Mouse (Mus musculus) ES-Bruce4 (cell line): ENCODE data around the gene Rab3a. TPM values are rescaled to one million over a fixed set of nuclear protein-coding genes. Genes with fewer than 3 reads are reported as not detected.

Source experiments
- H3K27ac ChIP-seq: 2 replicates; pipeline ENCODE4 v1.5.1; 2012; ENCODE audit warnings: low read length, inconsistent platforms; ENCODE audit not compliant: insufficient read depth
- H3K27me3 ChIP-seq: 2 replicates; pipeline ENCODE4 v1.6.1; 2012; ENCODE audit warnings: mild to moderate bottlenecking, low read length, inconsistent platforms; ENCODE audit not compliant: control insufficient read depth, poor library complexity, insufficient read depth, severe bottlenecking
- H3K36me3 ChIP-seq: 2 replicates; pipeline ENCODE4 v1.6.1; 2012; ENCODE audit warnings: inconsistent platforms, mild to moderate bottlenecking, low read length, moderate library complexity; ENCODE audit not compliant: control insufficient read depth, poor library complexity, insufficient read depth, severe bottlenecking
- H3K4me1 ChIP-seq: one replicate; pipeline ENCODE4 v1.8.1; 2011; ENCODE audit warnings: low read length; ENCODE audit not compliant: control insufficient read depth, insufficient read depth
- H3K4me3 ChIP-seq: 2 replicates; pipeline ENCODE4 v1.5.1; 2011; ENCODE audit warnings: low read depth, mild to moderate bottlenecking, low read length
- H3K9ac ChIP-seq: 2 replicates; pipeline ENCODE4 v1.6.1; 2012; ENCODE audit warnings: low read depth, mild to moderate bottlenecking, inconsistent platforms; ENCODE audit not compliant: poor library complexity, severe bottlenecking
- H3K9me3 ChIP-seq: replicated peaks from 2 replicates; pipeline ENCODE4 v1.6.1; 2012; ENCODE audit warnings: mild to moderate bottlenecking, low read length, inconsistent platforms; ENCODE audit not compliant: control insufficient read depth, poor library complexity, insufficient read depth, severe bottlenecking
- CTCF ChIP-seq: IDR thresholded peaks from one replicate; pipeline ENCODE4 v1.8.1; 2011; ENCODE audit warnings: low read depth, low read length
- EP300 ChIP-seq: IDR thresholded peaks from 2 replicates; pipeline ENCODE4 v1.6.1; 2011; ENCODE audit warnings: low read depth, low read length; ENCODE audit not compliant: insufficient read depth
- POLR2A ChIP-seq: IDR thresholded peaks from one replicate; pipeline ENCODE4 v1.8.1; 2011; ENCODE audit warnings: low read length; ENCODE audit not compliant: insufficient read depth
- polyA plus RNA-seq: library from polyadenylated mRNA; stranded (reverse); fragments of >200 nt; gene quantifications from 2 replicates; pipeline ENCODE4 v1.2.4, GENCODE M21; 2011; ENCODE audit warnings: low read depth; ENCODE audit not compliant: missing spikeins, insufficient read depth, insufficient read length

The Rab3a gene
- polyA plus RNA-seq, 1 experiment = 6.3 TPM

DNA sequence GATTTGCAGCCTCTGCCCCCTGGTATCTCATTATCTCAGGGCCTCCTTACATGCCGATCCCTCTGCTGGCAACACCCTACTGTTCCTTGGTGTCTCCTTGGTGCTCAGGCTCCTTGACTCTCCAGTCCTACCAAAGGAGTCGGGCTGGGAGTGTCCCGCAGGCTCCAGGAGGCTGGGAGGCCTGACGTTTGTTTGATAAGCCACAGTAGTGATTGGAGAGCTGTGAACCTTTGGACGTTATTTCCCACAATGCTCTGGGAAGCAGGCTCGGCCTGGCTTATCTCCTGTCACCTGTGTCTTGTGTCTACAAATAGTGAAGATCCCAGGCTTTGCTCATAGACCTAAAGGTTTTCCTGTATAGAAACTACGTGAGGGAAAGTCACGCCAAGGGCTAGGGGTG is 9.5 kb downstream of the Rab3a start:
- peaks cover 4% of the 10 kb centered on the region for H3K4me1 ChIP-seq
- H3K9ac ChIP-seq = no peak overlapping the region

GRCm38 (mm10) chr8:70764676-70765075 is 10.2 kb downstream of the Rab3a start:
- TF ChIP-seq EP300 (no peak), POLR2A (no peak), CTCF (no peak)
- H3K4me3 ChIP-seq = no peak overlapping the region
- no peak overlapping the region for H3K27ac ChIP-seq
- no peaks in the 10 kb centered on the region for H3K9me3 ChIP-seq
- no peaks in the 10 kb centered on the region for H3K27me3 ChIP-seq
- H3K9ac ChIP-seq = no peak overlapping the region
- H3K36me3 ChIP-seq = peaks cover 13% of the 10 kb centered on the region
- H3K4me1 ChIP-seq = peaks cover 2% of the 10 kb centered on the region

More for the DNA sequence above, 9.5 kb downstream of the Rab3a start:
- H3K27ac ChIP-seq = no peak overlapping the region
- H3K9me3 ChIP-seq = no peaks in the 10 kb centered on the region
- H3K27me3 ChIP-seq = no peaks in the 10 kb centered on the region
- TF ChIP-seq EP300 = no peak
- no peak for TF ChIP-seq CTCF
- no peak for TF ChIP-seq POLR2A
- peaks cover 13% of the 10 kb centered on the region for H3K36me3 ChIP-seq
- no peak overlapping the region for H3K4me3 ChIP-seq

DNA sequence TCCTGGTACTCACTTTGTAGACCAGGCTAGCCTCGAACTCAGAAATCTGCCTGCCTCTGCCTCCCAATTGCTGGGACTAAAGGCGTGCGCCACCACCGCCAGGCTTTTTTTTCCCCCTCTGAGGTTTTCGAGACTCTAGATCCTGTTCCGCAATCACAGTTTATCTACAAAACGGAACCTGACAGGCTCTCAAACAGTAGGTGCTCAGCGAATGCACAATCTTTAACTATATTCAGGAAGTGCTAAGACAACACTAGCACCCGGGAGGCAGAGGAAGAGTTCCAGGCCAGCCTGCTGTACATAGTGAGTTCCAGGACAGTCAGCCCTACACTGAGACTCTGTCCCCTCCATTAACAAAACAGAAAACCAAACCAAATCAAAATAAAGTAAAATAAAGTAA is 10.8 kb downstream of the Rab3a start:
- TF ChIP-seq POLR2A = no peak
- no peak for TF ChIP-seq CTCF
- TF ChIP-seq EP300 = no peak
- H3K9me3 ChIP-seq = no peaks in the 10 kb centered on the region
- no peaks in the 10 kb centered on the region for H3K27me3 ChIP-seq
- H3K4me3 ChIP-seq = peak overlapping the region; percentile 70
- no peak overlapping the region for H3K27ac ChIP-seq
- H3K9ac ChIP-seq = peak overlapping the region; percentile 59
- peaks cover 2% of the 10 kb centered on the region for H3K4me1 ChIP-seq
- H3K36me3 ChIP-seq = peaks cover 13% of the 10 kb centered on the region

- peaks cover 4% of the 10 kb centered on the region for H3K4me1 ChIP-seq
- TF ChIP-seq EP300 (no peak), CTCF (no peak), POLR2A (no peak)
- no peaks in the 10 kb centered on the region for H3K9me3 ChIP-seq
- peak overlapping the region; percentile 70 for H3K4me3 ChIP-seq
- peak overlapping the region; percentile 2; the same call in 1 of the 2 replicates for H3K27ac ChIP-seq
- H3K9ac ChIP-seq = peak overlapping the region; percentile 59
- H3K36me3 ChIP-seq = peaks cover 13% of the 10 kb centered on the region
- no peaks in the 10 kb centered on the region for H3K27me3 ChIP-seq
These were observed 11.5 kb downstream of the Rab3a start for GRCm38 (mm10) chr8:70765838-70766570.

- no peak for TF ChIP-seq POLR2A
- no peak for TF ChIP-seq CTCF
- no peak for TF ChIP-seq EP300
- Histone ChIP-seq H3K36me3 (peaks cover 13% of the 10 kb centered on the region), H3K27me3 (no peaks in the 10 kb centered on the region), H3K4me1 (peaks cover 4% of the 10 kb centered on the region), H3K9ac (peak overlapping the region; percentile 59), H3K27ac (peak overlapping the region; percentile 54; the same call in 1 of the 2 replicates), H3K4me3 (peak overlapping the region; percentile 70), H3K9me3 (no peaks in the 10 kb centered on the region)
These were observed 12.3 kb downstream of the Rab3a start for GRCm38 (mm10) chr8:70766571-70767440.

DNA sequence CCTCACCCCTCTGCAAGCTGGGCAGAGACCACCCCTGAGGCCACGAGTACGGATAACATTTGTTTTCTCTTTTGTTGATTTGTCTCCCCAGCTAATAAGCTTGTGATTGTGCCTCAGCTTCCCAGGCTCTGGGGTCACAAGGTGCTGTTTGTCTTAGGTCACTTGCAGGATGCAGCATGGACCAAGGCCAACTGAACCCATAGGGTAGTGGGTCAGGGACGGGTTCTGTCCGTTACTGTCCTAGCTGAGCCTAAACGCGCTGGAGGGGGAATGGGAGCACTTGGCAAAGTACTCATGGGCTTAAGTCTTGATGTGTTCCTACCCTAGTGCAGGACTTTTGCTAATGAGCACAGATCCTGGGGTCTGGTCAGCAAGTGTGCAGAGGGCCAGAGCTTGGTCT is 13.0 kb downstream of the Rab3a start:
- Histone ChIP-seq H3K36me3 (peaks cover 13% of the 10 kb centered on the region), H3K4me1 (peaks cover 4% of the 10 kb centered on the region), H3K9me3 (no peaks in the 10 kb centered on the region), H3K9ac (no peak overlapping the region), H3K27me3 (no peaks in the 10 kb centered on the region), H3K4me3 (no peak overlapping the region), H3K27ac (no peak overlapping the region)
- TF ChIP-seq CTCF (no peak), EP300 (no peak), POLR2A (no peak)
